Mouse (Mus musculus) heart, embryonic 15.5 days (tissue): Measurements from ENCODE around the gene Pik3r4. TPM values are rescaled to one million over a fixed set of nuclear protein-coding genes. Genes with fewer than 3 reads are reported as not detected.

Experiments used
- polyA plus RNA-seq: library from polyadenylated mRNA; unstranded; fragments of >200 nt; fragmentation: Nextera tagmentation; extraction: Ambion mirVana; gene quantifications from 2 replicates; pipeline ENCODE4 v1.2.1, GENCODE M21; 2015

The Pik3r4 gene
- polyA plus RNA-seq, 1 experiment from 2014 or later: 12.3 TPM

Other genes with a start within 250 kb of the Pik3r4 start
- 14.3 and 15.6 TPM in 2 replicates for gene Aste1, start 247.6 kb upstream of the Pik3r4 start, polyA plus RNA-seq
- 0.15 and 0.33 TPM in 2 replicates for gene Nek11, start 247.5 kb upstream of the Pik3r4 start, polyA plus RNA-seq
- 47.9 and 49.6 TPM in 2 replicates for gene Atp2c1, start 115.7 kb upstream of the Pik3r4 start, polyA plus RNA-seq
- 3.6 and 5.1 TPM in 2 replicates for gene Col6a6, start 185.2 kb downstream of the Pik3r4 start, polyA plus RNA-seq